Mouse (Mus musculus) Muller cell, postnatal 12 days (primary cell): ENCODE data around the gene Sipa1l2.

Experiments used
- DNase-seq: peaks from one replicate; pipeline ENCODE4 v3.0.0-alpha.2; 2015; ENCODE audit errors: inconsistent ontology term

The Sipa1l2 gene

GRCm38 (mm10) chr8:125465156-125465821, 104.3 kb downstream of the Sipa1l2 start:
- peak; percentile 92 for DNase-seq

- DNase-seq: peak; percentile 70
Measured at GRCm38 (mm10) chr8:125462901-125463300, 106.7 kb downstream of the Sipa1l2 start.

- DNase-seq: no peak
Measured at GRCm38 (mm10) chr8:125461504-125461903, 108.1 kb downstream of the Sipa1l2 start.

- DNase-seq: no peak
Measured at GRCm38 (mm10) chr8:125460602-125461001, 109.0 kb downstream of the Sipa1l2 start.

GRCm38 (mm10) chr8:125449048-125449447, 120.6 kb downstream of the Sipa1l2 start:
- DNase-seq: no peak

- DNase-seq: no peak
Measured at GRCm38 (mm10) chr8:125447543-125447942, 122.1 kb downstream of the Sipa1l2 start.

GRCm38 (mm10) chr8:125446236-125446635, 123.4 kb downstream of the Sipa1l2 start:
- DNase-seq: no peak

- no peak for DNase-seq
Measured at GRCm38 (mm10) chr8:125445225-125445609, 124.4 kb downstream of the Sipa1l2 start.

GRCm38 (mm10) chr8:125444457-125445224, 125.0 kb downstream of the Sipa1l2 start:
- no peak for DNase-seq

- DNase-seq: no peak
Measured at GRCm38 (mm10) chr8:125435320-125436100, 134.1 kb downstream of the Sipa1l2 start.

- DNase-seq: no peak
Measured at GRCm38 (mm10) chr8:125434151-125434550, 135.5 kb downstream of the Sipa1l2 start.

GRCm38 (mm10) chr8:125431321-125431720, 138.3 kb downstream of the Sipa1l2 start:
- DNase-seq: peak; percentile 19

- DNase-seq: no peak
Measured at GRCm38 (mm10) chr8:125430796-125431195, 138.8 kb downstream of the Sipa1l2 start.

GRCm38 (mm10) chr8:125428979-125429690, 140.5 kb downstream of the Sipa1l2 start:
- DNase-seq: peak; percentile 87

GRCm38 (mm10) chr8:125423861-125424260, 145.7 kb downstream of the Sipa1l2 start:
- peak; percentile 32 for DNase-seq

- DNase-seq: no peak
Measured at GRCm38 (mm10) chr8:125419202-125419830, 150.3 kb downstream of the Sipa1l2 start.

- peak; percentile 29 for DNase-seq
Measured at GRCm38 (mm10) chr8:125416146-125416545, 153.5 kb downstream of the Sipa1l2 start.

GRCm38 (mm10) chr8:125414651-125415050, 155.0 kb downstream of the Sipa1l2 start:
- no peak for DNase-seq

GRCm38 (mm10) chr8:125413001-125413909, 156.4 kb downstream of the Sipa1l2 start:
- no peak for DNase-seq

- DNase-seq: no peak
Measured at GRCm38 (mm10) chr8:125410646-125411045, 159.0 kb downstream of the Sipa1l2 start.
